Mouse (Mus musculus) telencephalon, adult 2 months (tissue): ENCODE data around the gene Hcrtr1.

Experiments used
- DNase-seq: peaks from one replicate; pipeline ENCODE4 v3.0.0-alpha.2; 2011; ENCODE audit warnings: low read depth, low spot score

Hcrtr1 gene

DNA sequence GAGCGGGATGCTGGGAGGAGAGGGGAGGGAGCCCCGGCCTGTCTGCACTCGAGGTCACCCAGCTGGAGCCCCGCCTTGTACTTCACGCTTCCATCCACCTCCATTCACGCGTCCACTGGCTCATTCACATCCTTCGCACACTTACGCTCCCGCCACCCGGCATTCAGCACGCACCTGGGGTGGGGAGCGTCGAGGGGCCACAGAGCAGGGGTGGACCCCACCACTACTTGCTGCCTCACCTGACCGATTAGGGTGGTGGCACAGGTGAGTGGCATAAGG, at the start of gene Hcrtr1:
TSS of gene Hcrtr1 (minus strand) at position 146 of the 279 bp plus-strand sequence.
- DNase-seq = no peak

GRCm38 (mm10) chr4:130188806-130189297, 49.7 kb upstream of the Hcrtr1 start:
- peak; percentile 50 for DNase-seq

DNA sequence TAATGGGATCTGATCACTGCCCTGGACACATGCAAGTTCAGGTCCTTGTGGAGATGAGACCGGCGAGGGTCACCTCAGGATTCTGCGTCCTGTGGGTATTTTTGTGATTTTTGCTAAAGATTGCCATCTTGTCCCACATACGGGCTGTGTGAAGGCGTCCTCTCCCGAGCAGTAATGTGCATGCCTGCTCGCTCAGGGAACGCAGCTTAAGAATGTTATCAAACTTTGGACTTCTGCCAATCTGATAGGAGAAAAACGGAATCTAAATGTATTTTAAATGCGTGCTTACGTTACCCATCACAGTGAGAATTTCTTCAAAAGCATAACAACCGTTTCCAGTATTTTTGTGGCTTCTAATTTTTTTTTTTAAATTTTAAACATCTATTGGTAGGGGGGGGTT, 47.7 kb upstream of the Hcrtr1 start:
- peak; percentile 16 for DNase-seq

- DNase-seq = no peak
These were observed 47.3 kb upstream of the Hcrtr1 start for GRCm38 (mm10) chr4:130186450-130186849.

DNA sequence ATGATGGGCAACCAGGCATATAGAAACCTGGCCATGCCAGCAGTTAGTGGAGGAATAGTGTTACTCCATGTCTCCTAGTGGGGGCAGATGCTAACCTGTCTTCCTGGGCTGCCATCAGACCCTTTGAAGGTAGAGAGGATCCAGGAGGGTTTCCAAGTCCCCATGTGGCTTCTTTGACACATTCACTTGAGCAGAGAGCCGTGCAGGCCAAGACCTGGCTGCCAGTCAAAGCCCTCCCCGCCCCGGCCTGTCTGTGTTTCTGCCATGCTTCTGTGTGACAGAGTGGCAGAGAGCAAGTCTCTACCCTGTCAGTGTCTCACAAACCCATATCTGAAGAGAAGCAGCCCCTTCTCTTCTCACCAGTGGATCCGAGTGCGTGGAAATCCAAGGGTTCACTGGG, 44.7 kb upstream of the Hcrtr1 start:
- DNase-seq = no peak

GRCm38 (mm10) chr4:130183023-130183422, 43.9 kb upstream of the Hcrtr1 start:
- no peak for DNase-seq

DNA sequence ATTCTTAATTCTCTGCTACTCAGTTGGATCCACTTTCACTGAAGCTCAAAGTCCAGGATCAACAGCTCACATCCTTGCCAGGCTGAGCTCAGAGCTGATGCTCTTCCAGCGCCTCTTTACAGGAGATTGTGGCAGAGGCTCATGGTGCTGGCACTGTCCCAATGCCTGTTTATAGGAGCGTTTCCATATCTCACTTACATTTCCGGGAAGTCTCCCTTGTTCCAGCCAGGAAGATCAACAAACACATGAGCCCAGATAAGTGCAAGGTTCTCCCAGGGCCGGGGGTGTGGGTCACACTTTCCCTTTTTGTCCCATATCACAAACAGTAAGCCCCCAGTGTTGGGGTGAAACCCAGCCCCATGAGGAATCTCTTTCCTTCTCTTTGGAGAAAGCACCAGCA, 42.7 kb upstream of the Hcrtr1 start:
- no peak for DNase-seq

DNA sequence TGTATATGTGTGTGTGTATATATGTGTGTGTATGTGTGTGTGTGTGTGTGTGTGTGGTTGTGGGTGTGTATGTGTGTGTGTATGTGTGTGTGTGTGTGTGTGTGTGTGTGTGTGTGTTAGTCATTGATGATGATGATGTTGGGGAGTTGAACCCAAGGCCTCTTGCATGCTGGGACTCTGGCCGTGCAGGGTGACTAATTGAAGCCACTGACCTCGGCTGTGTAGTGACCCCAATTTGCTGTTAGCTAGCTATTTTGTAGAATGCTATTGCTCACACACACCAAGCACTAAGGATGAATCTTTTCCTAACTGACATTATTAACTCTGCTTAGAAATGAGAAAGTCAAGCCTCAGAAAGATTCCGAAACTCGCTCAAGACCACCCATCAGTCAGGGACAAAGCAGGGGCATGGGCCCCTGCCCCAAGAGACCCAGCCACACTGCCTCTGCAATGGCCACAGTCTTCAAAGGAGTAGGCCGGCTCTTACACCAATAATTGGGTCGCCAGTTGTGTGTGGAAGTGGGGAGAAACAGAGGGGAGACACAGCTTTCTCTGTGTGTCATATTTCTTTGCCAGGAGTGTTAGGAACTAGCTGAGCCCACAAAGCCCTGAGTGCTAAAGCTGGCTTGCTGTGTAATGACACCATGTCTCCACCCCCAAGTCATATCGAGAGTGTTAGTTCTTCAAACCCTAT, 41.9 kb upstream of the Hcrtr1 start:
- no peak for DNase-seq

DNA sequence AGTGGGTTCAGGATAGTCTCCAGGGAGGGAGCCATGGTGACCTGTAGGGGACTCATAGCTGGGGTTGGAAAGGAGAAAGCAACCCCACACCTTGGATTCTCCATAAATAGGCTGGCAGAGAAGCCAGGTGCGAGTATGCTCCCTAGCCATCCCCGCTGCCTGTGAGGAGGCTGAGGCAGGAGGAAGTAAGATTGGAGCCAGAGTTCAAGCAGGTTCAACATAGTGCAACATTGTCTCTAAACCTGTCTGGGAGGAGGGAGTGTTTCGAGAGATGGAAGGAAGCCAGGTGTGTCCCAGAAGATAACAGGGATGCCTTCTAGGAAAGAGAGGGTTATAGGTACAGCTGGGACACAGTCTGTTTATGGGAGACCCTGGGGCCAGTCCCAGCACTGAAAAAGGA, 40.7 kb upstream of the Hcrtr1 start:
- DNase-seq = no peak

DNA sequence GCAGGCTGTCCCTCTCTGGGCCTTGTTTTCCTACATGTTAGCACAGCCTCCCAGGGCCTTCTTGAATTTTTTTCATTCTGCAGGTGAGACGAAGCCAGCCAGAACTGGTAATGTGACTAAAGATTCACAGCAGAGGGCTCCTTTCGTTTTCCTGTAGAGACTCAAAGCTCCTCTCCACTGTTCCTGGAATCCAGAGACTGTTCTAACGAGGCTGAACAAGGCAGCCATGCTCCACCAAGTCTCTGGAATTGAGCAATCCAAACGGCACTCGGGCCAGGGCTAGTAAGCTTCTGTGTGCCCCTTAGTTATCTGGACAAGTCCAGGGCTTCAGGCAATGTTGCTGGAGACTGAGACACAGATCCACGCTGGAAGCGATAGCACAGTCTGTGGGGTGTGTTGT, 38.4 kb upstream of the Hcrtr1 start:
- no peak for DNase-seq

DNA sequence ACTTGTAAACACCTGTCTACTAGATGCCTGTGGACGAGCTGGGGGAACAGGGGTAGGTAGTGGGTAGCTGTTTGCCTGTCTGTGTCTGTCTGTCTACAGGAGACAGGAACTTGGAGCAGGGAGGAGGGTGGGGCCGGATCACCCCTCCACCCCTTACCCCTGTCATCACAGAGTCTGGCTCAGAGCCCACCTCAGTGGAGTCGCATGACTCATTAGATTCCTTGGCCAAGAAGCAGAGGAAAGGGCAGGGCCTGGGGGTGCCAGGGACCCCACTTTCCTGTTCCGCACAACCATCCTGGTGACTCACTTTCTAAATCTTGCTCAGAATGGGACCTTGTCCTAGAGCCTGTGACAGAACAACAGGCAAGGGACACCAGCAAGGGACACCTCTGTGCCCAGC, 37.9 kb upstream of the Hcrtr1 start:
- DNase-seq = no peak

DNA sequence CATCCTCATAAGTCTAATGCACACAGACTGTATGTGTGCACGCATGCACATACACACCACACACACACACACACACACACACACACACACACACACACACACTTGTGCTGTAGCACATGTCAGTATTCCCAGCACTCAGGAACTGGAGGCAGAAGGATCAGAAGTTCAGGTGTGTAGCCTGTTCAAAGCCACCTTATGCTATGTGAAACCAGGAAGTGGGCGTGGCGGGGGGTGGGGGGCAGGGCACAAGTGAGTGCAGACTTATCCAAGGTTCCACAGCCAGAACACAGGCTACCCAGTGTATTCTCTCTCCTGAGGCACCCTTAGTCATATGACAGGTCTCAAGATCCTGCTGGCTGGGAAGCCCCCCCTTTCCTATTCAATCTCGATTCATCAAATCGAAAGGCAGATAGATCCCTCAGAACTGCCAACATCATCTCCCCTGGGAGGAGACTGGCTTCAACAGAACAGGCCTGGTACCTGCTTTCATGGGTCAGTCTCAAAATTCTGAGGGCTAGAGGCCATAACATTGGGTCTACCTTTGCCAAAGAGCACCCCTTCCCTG, 37.1 kb upstream of the Hcrtr1 start:
- no peak for DNase-seq

DNA sequence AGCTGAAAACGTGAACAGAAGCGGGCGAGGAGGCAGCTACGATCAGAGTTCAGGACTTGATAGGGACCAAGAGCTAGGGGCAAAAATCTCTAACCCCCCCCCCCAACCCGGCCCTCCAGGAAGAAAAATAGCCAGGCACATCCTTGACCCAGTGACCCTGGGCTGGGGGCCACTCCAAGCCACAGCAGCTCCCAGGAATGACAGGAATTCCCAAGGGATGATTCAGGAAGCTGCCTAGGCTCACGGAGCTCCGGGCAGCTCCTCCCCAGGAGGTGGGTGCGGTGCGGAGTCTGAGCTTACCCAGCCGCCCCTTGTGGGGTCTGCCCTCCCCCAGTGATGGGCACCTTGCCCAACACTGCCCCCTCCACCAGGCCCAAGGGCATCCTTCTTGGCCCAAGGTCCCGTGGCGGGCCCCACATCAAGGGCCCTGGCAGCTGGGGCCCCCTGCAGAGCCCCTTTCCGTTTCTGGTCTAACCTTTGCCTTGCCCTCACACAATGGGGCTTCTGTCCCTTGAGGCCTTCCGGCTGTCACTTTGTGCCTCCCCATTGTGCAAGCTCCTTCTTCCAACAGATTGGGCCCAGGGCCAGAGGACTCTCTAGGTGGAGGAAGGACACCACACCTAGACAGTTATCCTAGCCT, 36.0 kb upstream of the Hcrtr1 start, which contains the start of gene Tinagl1:
TSS of gene Tinagl1 (minus strand) at position 51 of the 640 bp plus-strand sequence.
- DNase-seq = no peak

GRCm38 (mm10) chr4:130174335-130175031, 35.3 kb upstream of the Hcrtr1 start:
- no peak for DNase-seq

GRCm38 (mm10) chr4:130173911-130174311, 34.8 kb upstream of the Hcrtr1 start:
- DNase-seq = no peak

DNA sequence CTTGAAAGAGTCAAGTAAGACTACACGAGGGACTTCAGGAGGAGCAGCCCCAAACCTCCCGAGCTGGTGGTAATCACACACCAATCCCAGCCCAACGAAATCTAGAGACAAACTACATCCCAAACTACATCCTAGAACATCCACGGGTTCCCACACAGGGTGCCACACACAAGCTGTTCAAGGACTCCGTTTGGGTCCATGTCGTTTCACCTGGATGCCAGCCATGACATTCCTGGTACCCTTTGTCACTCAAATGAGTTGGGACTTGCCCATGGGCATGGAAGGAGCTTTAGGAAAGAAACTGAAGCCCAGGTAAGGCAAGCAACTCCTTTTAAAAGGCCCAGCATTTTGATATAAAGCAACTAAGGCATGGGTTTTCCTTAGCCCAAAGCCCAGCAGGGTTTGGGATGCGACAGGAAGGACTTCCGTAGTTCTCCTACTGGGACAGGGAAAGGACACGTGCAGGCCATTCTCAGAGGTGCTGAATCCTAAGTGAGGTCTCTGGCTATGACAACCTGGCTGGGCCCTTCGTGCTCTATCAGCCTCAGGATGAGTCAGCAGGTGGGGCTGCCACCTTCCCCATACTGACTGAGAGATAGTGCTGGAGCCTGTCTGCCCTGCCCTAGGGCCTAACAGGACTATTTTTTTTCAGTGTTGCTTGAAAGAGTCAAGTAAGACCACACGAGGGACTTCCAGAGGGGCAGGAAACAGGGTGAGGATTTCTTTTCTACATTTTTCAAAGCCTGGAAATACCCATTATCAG, 34.1 kb upstream of the Hcrtr1 start:
- no peak for DNase-seq

GRCm38 (mm10) chr4:130171951-130172765, 33.0 kb upstream of the Hcrtr1 start:
- no peak for DNase-seq

- no peak for DNase-seq
These were observed 31.2 kb upstream of the Hcrtr1 start for GRCm38 (mm10) chr4:130170362-130170761.

DNA sequence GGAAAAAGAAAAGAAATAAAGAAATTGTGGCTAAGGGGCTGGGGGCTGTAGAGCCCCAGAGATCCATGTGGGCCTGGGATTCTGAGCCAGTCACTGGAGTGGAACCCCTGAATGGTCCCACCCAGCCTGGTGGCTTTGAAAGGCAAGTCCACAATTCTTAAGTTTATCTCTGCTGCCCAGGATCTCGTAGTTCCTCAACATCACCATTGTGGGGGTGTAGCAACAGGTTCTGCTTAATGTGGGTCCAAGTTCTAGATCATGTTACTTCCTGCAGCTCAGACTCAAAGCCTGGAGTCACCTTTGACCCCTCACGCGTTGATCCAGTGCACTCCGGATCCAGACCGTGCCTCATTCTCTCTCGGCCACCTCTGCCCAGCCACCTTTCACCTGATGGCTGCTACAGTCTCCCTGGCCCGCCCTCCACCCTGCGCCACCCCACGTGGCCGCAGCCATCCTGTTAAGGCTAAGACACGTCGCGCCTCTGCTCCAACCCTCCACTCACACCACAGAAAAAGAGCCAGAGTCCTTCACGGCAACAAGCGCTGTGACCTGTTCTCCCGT, 30.3 kb upstream of the Hcrtr1 start:
- no peak for DNase-seq
